Mouse (Mus musculus): ENCODE data around the gene Rab3b.

DNA sequence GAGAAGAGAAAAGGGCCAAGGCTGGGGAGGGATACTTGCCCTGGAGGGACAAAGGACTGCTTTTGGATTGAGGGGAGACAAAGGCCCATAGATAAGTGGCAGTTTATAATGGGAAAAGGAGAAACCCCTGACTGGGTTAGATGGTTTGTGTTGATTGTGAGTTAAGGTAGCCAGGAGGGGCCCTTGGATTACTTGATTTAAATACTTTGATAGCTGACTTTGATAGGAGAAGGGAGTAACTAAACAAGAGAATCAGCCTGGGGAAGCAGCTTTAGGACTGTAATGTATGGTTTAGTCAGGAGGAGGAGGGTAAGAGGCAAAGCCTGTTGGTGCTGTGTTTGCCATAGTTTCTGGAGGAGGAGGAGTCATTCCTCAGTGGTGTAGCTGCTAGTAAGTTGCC is 35.5 kb upstream of the Rab3b start:
- TF ChIP-seq CTCF (IDR thresholded peaks at IDR 0.05; ENCODE audit: low read depth) (no peak), EP300 (IDR thresholded peaks at IDR 0.05; ENCODE audit: low read depth) (no peak)

All from heart, postnatal 0 days (tissue).